Mouse (Mus musculus): ENCODE measurements at regions not wholly inside any gene's neighbourhood (a gene's known extent, or its start where the extent isn't known, plus 50 kb on each side); places are given as distances from the start of the nearest gene placed in this dataset.

DNA sequence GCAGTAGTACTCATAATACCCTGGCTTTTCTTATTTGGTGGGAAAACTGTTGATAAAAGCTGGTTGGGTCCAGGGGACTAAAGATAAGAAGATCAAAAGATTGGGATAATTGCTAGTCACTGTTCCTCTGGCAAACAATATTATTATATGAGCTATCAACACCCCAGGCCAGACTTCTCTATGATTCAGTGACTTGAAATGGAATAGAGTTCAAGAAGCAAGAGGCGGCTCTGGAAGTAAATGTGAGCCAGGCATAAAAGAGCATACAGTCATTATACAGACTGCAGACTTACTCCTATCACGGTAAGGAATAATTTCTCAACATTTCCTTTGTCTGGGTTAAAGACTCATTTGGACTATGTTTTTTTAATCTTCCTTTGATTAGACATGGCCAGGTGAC is 278.5 kb upstream of the Acvr2a start:
- TF ChIP-seq POLR2A (IDR thresholded peaks at IDR 0.05; ENCODE audit: extremely low read depth, insufficient read depth, low read length) (no peak), CTCF (IDR thresholded peaks at IDR 0.05; ENCODE audit: extremely low read depth, insufficient read depth, low read length) (no peak)

Measured in cortical plate, adult 2 months (tissue).